Mouse (Mus musculus) kidney, adult 2 months (tissue): ENCODE data around the gene Setd1b.

Experiments
- CTCF ChIP-seq: fragments of 200-500 bp; conservative IDR thresholded peaks from 2 replicates; pipeline ENCODE4 v1.5.1; 2011; ENCODE audit warnings: low read depth, mild to moderate bottlenecking, control low read depth, low read length, moderate library complexity, mixed read lengths; ENCODE audit not compliant: insufficient read depth, insufficient read length
- POLR2A ChIP-seq: fragments of 200-500 bp; IDR thresholded peaks from one replicate; pipeline ENCODE4 v1.6.1; 2011; ENCODE audit warnings: low read depth, low read length, control low read depth

DNA sequence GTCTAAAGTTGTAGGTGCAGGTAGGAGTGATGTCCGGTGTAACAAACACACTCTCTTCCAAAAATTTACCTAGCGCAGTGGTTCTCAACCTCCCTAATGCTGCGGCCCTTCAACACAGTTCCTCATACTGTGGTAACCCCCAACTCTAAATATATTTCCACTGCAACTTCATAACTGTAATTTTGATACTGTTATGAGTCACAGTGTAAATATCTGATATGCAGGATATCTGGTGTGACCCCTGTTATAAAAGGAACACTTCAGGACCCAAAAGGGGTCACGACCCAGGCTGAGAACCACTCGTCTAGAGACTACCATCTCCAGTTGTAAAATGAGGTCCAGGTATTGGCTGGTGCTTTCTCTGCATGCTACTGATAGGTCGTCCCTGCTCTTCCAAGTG lies 16.9 kb upstream of the Setd1b start:
- TF ChIP-seq POLR2A, result no peak
- no peak for TF ChIP-seq CTCF
